Mouse (Mus musculus) gastrocnemius, postnatal 4 days (tissue): Measurements from ENCODE around the gene Pde3a. TPM values are rescaled to one million over a fixed set of nuclear protein-coding genes. Genes with fewer than 3 reads are reported as not detected.
A peak's percentile ranks its signal among the peaks of the same experiment; 100 is the strongest.

ENCODE experiments used
- DNase-seq, 2 experiments: peaks; one replicate each; pipeline ENCODE4 v3.0.0; 2021 to 2022; ENCODE audit warnings: low spot score in 2 of 2, mixed read lengths in 2 of 2
- total RNA-seq, 2 experiments: library from RNA; stranded (reverse); gene quantifications; 2 replicates each; pipeline ENCODE4 v1.2.3; 2021

Gene Pde3a
- total RNA-seq, 2 experiments from 2014 or later, result 11.9 to 13.3 TPM

DNA sequence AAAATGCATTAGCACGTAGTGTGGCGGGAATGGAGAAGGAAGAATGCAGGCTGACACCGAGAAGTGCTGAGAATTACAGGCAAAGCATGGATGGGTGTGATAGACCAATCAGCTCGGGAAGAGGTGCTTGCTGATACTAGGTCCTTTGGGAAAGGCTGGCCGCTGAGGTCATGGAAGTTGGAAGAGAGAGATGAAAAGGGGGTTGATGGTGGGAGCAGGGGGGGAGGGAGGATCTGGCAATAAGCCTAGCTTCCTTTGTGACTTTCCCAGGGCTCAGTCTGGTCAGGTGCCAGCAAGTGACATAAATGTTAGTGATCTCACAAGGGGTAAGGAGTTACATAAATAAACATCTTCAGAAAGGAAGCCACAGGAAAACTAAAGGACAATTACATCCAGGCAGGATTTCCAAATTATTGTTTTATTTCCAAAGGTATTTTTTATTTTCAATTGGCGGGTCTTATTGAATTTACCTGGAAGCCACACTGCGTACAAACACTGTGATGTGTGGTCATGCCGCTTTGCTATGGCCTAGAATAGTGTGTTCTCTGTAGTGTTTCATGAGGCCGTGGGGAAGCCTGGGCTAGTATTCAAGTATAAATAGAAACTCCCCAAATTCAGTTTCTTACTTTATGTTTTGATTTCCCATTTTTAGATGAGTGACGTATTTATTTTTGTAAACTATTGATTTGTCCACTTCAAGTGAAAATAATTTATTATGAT is 236.4 kb downstream of the Pde3a start:
- peak; percentile 23 to 39 for DNase-seq

DNA sequence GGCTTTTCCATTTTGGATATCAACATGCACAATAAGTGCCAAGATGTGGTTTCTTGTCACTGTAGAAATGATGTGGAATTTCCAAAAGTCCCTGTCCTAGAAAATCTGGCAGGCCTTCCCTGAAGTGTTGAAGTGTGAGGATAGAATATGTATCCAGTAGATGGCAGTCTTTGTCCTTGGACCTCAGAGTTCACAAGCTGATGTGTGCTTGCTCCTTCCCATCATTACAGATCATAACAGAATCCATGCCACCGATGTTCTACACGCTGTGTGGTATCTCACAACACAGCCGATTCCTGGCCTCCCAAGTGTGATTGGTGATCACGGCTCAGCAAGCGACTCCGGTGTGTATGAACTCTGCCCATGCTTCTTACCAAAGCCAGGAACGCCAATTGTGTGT is 238.2 kb downstream of the Pde3a start:
- no peak for DNase-seq

DNA sequence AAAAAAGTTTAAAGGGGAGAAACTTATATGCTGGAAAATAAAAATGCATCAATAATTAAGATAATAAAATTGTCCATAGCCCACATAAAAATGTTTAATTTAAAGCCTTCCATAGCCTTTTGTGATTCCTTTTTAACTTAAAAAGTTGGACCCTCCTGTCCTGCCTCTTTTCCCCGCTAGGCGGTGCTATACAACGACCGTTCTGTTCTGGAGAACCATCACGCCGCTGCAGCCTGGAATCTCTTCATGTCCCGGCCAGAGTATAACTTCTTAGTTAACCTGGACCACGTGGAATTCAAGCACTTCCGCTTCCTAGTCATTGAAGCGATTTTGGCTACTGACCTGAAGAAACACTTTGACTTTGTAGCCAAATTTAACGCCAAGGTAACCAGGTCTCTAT is 239.6 kb downstream of the Pde3a start:
- DNase-seq, result peak in 1 of 2 experiments; percentile 44

DNA sequence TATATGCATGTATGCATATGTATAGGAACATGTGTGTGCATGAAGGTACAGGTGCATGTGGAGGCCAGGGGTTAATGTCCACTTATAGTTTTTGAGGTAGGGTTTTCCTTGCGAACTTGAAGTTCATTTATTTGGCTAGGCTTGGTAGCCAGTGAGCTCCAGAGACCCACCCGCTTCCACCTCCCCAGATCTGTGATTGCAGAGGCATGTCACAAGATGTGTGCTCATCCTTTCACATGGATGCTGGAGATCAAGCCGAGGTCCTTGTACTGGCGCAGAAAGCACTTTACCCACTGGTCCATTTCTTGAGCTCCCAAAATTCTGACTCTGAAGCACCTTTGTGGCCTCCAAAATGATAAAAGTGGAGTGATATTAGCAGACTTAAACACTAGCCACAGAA is 245.8 kb downstream of the Pde3a start:
- no peak for DNase-seq

DNA sequence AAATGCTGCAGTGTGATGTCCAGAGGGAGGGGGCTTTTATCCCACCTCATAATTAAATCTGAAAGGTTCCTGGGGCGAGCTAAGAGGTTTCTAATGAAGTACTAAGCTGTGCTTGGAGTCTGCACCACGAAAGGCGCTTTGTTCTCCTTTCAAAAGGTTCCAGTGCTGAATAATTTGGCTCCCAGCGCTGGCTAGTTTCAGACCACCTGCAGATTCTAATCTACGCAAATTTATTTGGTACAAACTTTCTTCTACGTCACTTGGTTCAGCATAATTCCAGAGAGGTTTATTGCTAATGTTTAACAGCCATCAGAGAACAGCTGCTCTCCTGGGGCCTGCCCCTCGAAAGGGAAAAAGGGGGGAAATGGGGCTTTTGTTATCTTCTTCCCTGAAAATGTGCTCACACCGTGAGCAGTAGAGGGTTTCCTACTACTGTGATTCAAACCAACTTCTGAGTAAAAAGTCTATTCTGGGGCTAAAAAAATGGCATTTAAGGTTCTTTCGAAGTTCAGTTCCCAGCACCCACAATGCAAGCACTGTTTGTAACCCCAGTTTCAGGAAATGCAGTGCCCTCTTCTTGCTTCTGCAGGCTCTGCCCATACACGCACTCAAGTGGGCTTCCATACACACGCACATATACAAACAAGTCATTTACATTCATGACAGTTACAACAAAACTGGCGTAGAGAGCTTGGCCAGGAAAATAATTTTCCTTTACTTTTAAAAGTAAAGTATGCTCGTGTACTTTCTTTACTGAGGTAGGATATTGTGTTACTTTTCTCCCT is 246.8 kb downstream of the Pde3a start:
- no peak for DNase-seq

DNA sequence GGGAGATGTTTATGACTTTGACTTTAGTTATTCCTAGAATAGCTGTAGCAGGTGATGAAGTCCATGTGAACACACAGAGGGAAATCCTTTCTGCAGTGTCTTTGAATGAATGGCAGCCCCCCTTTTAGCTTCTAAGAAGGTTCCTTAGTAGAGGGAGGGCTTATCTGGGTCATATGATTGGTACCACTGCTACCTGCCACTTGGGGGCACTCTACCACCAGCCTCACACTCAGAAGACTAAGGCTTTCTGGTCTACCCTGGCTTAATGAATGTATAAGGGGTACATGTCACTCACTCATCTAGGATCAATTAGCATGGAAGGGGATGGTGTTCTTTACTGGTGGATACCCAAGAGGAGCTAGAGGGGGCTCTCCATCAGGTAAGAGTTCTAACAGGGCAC is 250.4 kb downstream of the Pde3a start:
- no peak for DNase-seq

DNA sequence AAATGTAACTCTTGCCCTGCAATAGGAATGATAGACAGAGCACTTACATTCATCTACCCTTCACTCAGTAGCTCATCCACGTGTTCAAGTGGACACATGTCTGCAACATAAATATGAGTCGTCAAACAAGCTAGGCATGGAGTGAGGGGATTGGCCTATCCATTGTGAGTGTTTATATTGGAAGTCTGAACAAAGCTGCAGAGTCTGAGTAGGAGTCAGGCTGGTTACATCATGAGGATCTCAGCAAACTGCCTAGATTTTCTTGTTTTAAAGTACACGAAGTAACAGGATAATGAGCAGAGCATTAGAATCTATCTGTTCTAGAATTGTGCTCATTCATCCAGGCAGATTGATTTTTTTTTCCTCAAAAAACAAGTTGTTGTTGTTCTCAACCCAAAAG is 252.1 kb downstream of the Pde3a start:
- no peak for DNase-seq

DNA sequence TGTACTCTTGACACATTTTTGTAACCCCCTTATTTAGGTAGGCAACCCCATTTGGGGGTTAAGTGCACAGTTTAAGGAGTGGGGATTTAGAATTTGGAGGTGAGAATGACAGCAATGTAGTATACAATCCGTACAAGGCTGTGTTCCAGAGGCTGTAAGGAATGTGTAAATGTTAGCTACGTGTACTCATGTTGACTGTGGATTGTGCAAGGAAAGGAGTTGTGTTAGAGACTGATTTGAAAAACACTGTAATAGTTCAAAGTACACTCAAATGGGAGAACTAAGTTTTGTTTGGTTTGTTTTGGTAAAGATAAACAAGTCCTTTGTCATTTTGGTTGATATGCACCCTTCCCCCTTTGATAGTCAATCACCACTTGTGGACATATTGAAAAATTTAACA is 273.5 kb downstream of the Pde3a start:
- no peak for DNase-seq

DNA sequence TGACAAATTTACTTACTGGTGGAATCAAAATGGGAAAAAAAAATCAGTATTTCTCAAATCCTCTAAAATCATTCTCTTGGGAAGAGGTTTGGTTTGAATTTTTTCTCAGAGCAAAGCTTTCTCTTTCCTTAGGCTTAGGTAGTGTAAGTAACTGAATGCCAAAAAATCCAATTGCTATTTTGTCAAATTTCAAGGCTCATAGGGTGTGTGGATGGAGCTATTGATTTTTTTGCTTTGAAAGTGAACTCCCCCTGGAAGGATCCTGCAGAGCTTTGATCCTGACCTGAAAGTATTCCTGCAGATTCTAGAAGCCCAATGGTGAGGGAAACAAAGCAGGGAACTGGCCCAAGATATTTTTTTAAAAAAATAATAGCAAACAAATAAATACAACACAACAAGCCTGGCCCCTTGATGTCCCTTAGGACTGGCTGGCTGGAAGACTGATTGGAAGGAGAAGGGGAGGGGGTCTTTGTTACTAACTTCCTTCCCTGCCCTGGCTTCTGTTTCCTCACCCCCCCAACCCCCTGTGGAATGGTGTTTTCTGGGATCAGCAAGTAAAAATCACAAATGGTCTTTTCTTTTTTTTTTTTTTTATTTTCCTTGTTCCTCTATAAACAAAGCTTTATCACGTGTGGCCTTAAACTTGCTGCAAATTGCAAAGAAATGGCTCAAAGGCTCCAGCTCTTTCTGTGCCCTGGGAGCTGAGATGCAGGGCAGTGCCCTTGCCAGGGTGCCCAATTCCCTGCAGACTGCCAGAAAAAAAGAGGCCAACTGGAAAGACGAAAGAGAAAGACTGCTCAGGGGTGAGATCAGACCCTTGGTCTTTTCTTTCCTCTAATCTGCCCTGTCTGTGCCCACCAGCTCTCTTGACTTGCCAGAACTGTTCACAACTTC is 274.9 kb downstream of the Pde3a start, which contains the start of gene Slco1c1:
Gene Slco1c1 (plus strand): TSS at position 622 of the 894 bp plus-strand sequence.
- no peak for DNase-seq

DNA sequence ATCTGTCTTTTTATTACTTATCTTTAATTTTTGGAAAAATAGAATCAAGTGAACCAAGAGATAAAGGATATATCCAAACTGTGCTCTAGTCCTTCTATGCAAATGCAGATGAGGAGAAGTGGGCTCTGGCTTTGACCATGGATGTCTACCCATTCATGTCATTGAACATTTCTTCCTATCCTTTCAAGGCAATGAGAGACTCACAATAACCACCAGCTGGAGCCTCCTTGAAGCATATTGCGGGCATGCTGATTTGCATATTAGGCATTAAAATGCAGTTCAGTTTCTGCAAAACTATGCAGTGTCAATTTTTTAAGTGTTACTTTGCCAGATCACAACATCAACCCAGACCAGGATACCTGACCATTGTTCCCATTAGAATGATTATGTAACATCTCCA is 276.7 kb downstream of the Pde3a start:
- DNase-seq, result no peak

DNA sequence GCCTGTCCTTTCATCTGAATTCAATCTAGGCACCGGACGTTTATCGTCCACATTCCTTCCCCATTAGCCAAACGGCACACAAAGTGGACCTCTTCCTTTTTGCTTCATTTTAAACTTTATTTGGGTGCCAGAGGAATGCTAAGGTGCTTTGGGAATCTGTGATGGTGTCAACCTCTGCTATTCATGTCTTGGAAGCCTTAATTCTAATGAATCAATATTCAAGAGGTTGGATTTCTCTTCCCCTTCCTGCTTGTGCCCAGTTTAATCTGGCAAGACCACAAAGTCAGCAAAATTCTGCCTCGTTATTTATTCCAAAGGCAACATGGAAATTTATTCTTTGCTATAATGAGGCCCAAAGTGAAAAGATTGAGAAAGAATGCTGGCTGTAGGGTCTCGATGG is 281.8 kb downstream of the Pde3a start:
- no peak for DNase-seq

DNA sequence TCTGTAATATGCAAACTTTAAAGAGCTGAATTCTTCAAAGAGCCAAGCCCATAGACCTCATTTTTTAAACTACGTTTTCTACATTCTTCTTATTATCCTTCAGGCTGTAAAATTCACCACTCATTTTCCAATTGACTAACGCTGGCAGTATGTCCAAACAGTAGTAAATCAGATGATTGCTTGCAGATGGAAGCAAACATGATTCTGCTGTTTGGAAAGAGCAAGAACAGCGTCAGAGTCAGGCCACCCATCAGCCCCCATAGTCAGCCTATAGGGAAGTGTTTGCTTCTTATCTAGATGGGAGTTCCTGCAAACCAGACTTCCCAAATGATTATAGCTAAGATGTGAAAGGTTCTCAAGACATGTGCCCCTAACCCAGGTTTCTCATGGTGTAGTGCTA is 288.2 kb downstream of the Pde3a start:
- DNase-seq, result no peak

DNA sequence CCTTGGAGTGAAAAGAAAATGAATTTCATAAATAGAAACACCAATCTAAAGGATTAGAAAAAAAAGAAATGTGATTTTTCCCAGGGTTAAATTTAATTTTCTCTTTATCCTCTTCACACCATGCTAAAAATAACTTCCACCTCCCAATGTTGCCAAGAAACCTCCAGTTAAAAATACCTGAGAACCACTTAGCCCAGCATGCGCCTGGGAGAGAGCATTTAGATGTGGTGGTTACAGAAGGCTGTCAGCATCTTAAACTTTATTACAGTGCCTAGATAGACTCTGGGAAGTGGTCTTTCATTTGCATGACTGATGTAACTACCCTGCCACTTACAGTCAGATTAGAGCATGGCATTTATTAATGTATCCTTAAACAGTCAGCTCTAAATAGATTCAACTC is 292.1 kb downstream of the Pde3a start:
- DNase-seq, result no peak

DNA sequence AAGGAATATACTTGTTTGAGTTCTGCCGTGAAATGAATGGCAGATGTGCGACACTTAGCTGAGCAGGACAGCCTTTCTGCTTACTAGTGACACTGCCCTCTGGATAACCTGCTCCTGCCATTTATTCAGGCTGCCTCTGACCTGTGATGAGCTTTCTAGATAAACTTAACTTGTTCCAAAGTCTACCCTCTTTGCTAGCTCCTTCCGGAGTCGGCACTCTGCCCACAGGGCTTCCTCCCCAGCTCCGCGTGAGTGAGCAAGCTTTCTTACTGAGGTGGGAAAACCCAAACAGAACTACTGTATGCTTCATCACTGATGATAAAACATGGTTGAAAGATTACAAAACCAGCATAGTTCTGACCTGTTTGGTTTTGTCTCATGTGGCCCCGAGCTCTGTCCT is 294.3 kb downstream of the Pde3a start:
- no peak for DNase-seq
